Mouse (Mus musculus) c-Kit-negative CD71-positive TER-119-positive erythroid progenitor cells, embryonic 14.5 days (primary cell): Measurements from ENCODE around the gene Sypl2.

Experiments
- DNase-seq: peaks from one replicate; pipeline ENCODE4 v3.0.0-alpha.2; 2013; ENCODE audit warnings: low read depth, low spot score

Gene Sypl2

GRCm38 (mm10) chr3:108178756-108179715 lies 47.4 kb downstream of the Sypl2 start:
- DNase-seq, result no peak

- no peak for DNase-seq
Observed at GRCm38 (mm10) chr3:108174672-108175531, 51.5 kb downstream of the Sypl2 start.

GRCm38 (mm10) chr3:108169199-108169598 lies 57.2 kb downstream of the Sypl2 start:
- no peak for DNase-seq

GRCm38 (mm10) chr3:108167499-108167898 lies 58.9 kb downstream of the Sypl2 start:
- DNase-seq, result no peak

GRCm38 (mm10) chr3:108166486-108167211 lies 59.8 kb downstream of the Sypl2 start:
- no peak for DNase-seq

GRCm38 (mm10) chr3:108165532-108166315 lies 60.7 kb downstream of the Sypl2 start:
- DNase-seq, result no peak

GRCm38 (mm10) chr3:108164807-108165206 lies 61.6 kb downstream of the Sypl2 start:
- DNase-seq, result peak; percentile 52

GRCm38 (mm10) chr3:108164091-108164490 lies 62.4 kb downstream of the Sypl2 start:
- no peak for DNase-seq
